Mouse (Mus musculus): Measurements from ENCODE around the gene Gm42372. TPM values are rescaled to one million over a fixed set of nuclear protein-coding genes. Genes with fewer than 3 reads are reported as not detected.
"Not testable (repeated sequence)": the region's sequence is repeated elsewhere in the genome, so short reads cannot be mapped to it uniquely, and the experiment has no call there.

The Gm42372 gene
- total and polyA plus RNA-seq, 3 experiments = 0.15 to 0.61 (median 0.47) TPM

- dilution Hi-C loops (cut with MboI; ENCODE audit: extremely low pct_ligation_motif_present, extremely low pct_unique_long_range_greater_than_20kb, low sequenced_read_pairs) = no loop called here
- Histone ChIP-seq H3K27ac (ENCODE audit: insufficient read depth, low read depth) (peak overlapping the region; percentile 43; the same call in 1 of the 2 replicates), H3K4me3 (replicated peaks in 1 of 3; ENCODE audit: low read depth in 2 of 3, low read length in 2 of 3, poor library complexity in 1 of 3) (peak overlapping the region; percentile 49 to 53 (median 50)), H3K9ac (ENCODE audit: insufficient read depth, low read depth) (peak overlapping the region; percentile 54; the same call in 1 of the 2 replicates), H3K27me3 (replicated peaks) (peaks cover 18% of the 10 kb centered on the region), H3K4me1 (ENCODE audit: control insufficient read depth in 1 of 2, insufficient read depth in 2 of 2) (peaks cover 0 to 12% of the 10 kb centered on the region in 2 experiments; a peak in 2 of 4 replicates), H3K79me2 (replicated peaks; ENCODE audit: control insufficient read depth, extremely low read depth, insufficient read depth, poor library complexity, severe bottlenecking) (no peaks in the 10 kb centered on the region), H3K9me3 (replicated peaks; ENCODE audit: low read length) (no peaks in the 10 kb centered on the region), H3K4me2 (ENCODE audit: insufficient read depth, low read depth, poor library complexity, severe bottlenecking) (peak overlapping the region; percentile 82), H3K36me3 (replicated peaks in 1 of 2; ENCODE audit: control insufficient read depth in 1 of 2, insufficient read depth in 1 of 2, low read length in 1 of 2) (no peaks in the 10 kb centered on the region)
- no peak for TF ChIP-seq ETS1 (conservative IDR thresholded peaks at IDR 0.05; ENCODE audit: low read depth, low read length)
- no peak for TF ChIP-seq CHD1 (IDR thresholded peaks at IDR 0.05; ENCODE audit: low read depth, low read length)
- TF ChIP-seq RAD21 (IDR thresholded peaks at IDR 0.05; ENCODE audit: low read depth, low read length) = peak; percentile 81
- TF ChIP-seq SIN3A (IDR thresholded peaks at IDR 0.05; ENCODE audit: low read length) = 0 out of 2 replicates have a peak, but pooled peaks have one; percentile 6
- no peak for TF ChIP-seq MAZ (IDR thresholded peaks at IDR 0.05; ENCODE audit: low read depth, low read length)
- peak; percentile 54; the same call in 1 of the 2 replicates for TF ChIP-seq HCFC1 (IDR thresholded peaks at IDR 0.05; ENCODE audit: low read depth, low read length)
- no peak for TF ChIP-seq GABPA (IDR thresholded peaks at IDR 0.05; ENCODE audit: insufficient replicate concordance, low read depth, low read length)
- TF ChIP-seq MAX (IDR thresholded peaks at IDR 0.05; ENCODE audit: low read length) = peak; percentile 23; the same call in 1 of the 2 replicates
- TF ChIP-seq JUN (IDR thresholded peaks at IDR 0.05; ENCODE audit: insufficient read depth, low read depth, low read length) = peak; percentile 93
- no peak for TF ChIP-seq ZMIZ1 (IDR thresholded peaks at IDR 0.05; ENCODE audit: low read depth, low read length)
- TF ChIP-seq TCF12 (IDR thresholded peaks at IDR 0.05; ENCODE audit: low read depth, low read length) = no peak
- 0 out of 2 replicates have a peak, but pooled peaks have one; percentile 7 for TF ChIP-seq TBP (conservative IDR thresholded peaks at IDR 0.05; ENCODE audit: low read depth, low read length)
- peak; percentile 92 for TF ChIP-seq ELF1 (IDR thresholded peaks at IDR 0.05; ENCODE audit: low read depth, low read length)
- TF ChIP-seq SMC3 (IDR thresholded peaks at IDR 0.05; ENCODE audit: low read depth, low read length) = peak; percentile 92
- TF ChIP-seq EP300 (IDR thresholded peaks at IDR 0.05; ENCODE audit: low read length) = no peak
- TF ChIP-seq MAFK (IDR thresholded peaks at IDR 0.05; ENCODE audit: insufficient replicate concordance, low read length) = no peak
- peak; percentile 91 for TF ChIP-seq JUND (conservative IDR thresholded peaks at IDR 0.05; ENCODE audit: low read depth, low read length)
- TF ChIP-seq MYC (IDR thresholded peaks at IDR 0.05; ENCODE audit: low read depth, low read length) = peak; percentile 63; the same call in 1 of the 2 replicates
- TF ChIP-seq CTCF (conservative IDR thresholded peaks at IDR 0.05 in 1 of 2, IDR thresholded peaks at IDR 0.05 in 1 of 2; ENCODE audit: low read depth in 2 of 2, low read length in 2 of 2) = peak; percentile 50 to 94
- TF ChIP-seq USF1 (IDR thresholded peaks at IDR 0.05; ENCODE audit: low read depth, low read length) = no peak
- peak; percentile 58 for TF ChIP-seq ZC3H11A (IDR thresholded peaks at IDR 0.05; ENCODE audit: low read depth, low read length)
- TF ChIP-seq MXI1 (IDR thresholded peaks at IDR 0.05; ENCODE audit: low read depth, low read length) = no peak
- no peak for TF ChIP-seq KAT2A (IDR thresholded peaks at IDR 0.05; ENCODE audit: insufficient replicate concordance, low read length)
- TF ChIP-seq NRF1 (IDR thresholded peaks at IDR 0.05; ENCODE audit: low read depth, low read length) = no peak
- TF ChIP-seq CHD2 (IDR thresholded peaks at IDR 0.05; ENCODE audit: low read length) = no peak
- TF ChIP-seq POLR2A (IDR thresholded peaks at IDR 0.05; ENCODE audit: low read depth, low read length) = peak; percentile 32; the same call in 1 of the 2 replicates
- no peak for TF ChIP-seq ZKSCAN1 (IDR thresholded peaks at IDR 0.05; ENCODE audit: borderline replicate concordance, low read depth, low read length)
- TF ChIP-seq BHLHE40 (IDR thresholded peaks at IDR 0.05; ENCODE audit: low read depth, low read length) = peak; percentile 30; the same call in 1 of the 2 replicates
- peak; percentile 34; the same call in 1 of the 2 replicates for TF ChIP-seq MEF2A (IDR thresholded peaks at IDR 0.05; ENCODE audit: borderline replicate concordance, low read depth, low read length)
- TF ChIP-seq USF2 (conservative IDR thresholded peaks at IDR 0.05; ENCODE audit: low read depth, low read length) = no peak
- peak; percentile 22; the same call in 1 of the 2 replicates for TF ChIP-seq IRF4 (IDR thresholded peaks at IDR 0.05; ENCODE audit: low read depth, low read length)
- in situ Hi-C loops (cut with MboI; ENCODE audit: low pct_ligation_motif_present, low pct_unique_long_range_greater_than_20kb, low sequenced_read_pairs) = loop anchor here (5.0 kb wide), 2 partner anchors 46 to 116 kb away; no protein-coding TSS in a partner anchor
- peak; percentile 93 for DNase-seq (ENCODE audit: extremely low read depth)
Observed at GRCm38 (mm10) chr7:16950861-16951635, 31.8 kb upstream of the Gm42372 start.

GRCm38 (mm10) chr7:16953776-16954175, 29.1 kb upstream of the Gm42372 start:
- H3K36me3 ChIP-seq (replicated peaks in 1 of 2; ENCODE audit: control insufficient read depth in 1 of 2, insufficient read depth in 1 of 2, low read length in 1 of 2); H3K9me3 ChIP-seq (replicated peaks; ENCODE audit: low read length); H3K9ac ChIP-seq (ENCODE audit: insufficient read depth, low read depth); H3K27me3 ChIP-seq (replicated peaks); dilution Hi-C loops (cut with MboI; ENCODE audit: extremely low pct_ligation_motif_present, extremely low pct_unique_long_range_greater_than_20kb, low sequenced_read_pairs); H3K4me3 ChIP-seq (replicated peaks in 1 of 3; ENCODE audit: low read depth in 2 of 3, low read length in 2 of 3, poor library complexity in 1 of 3); H3K27ac ChIP-seq (ENCODE audit: insufficient read depth, low read depth); H3K79me2 ChIP-seq (replicated peaks; ENCODE audit: control insufficient read depth, extremely low read depth, insufficient read depth, poor library complexity, severe bottlenecking); DNase-seq (ENCODE audit: extremely low read depth); H3K4me2 ChIP-seq (ENCODE audit: insufficient read depth, low read depth, poor library complexity, severe bottlenecking): not testable (repeated sequence)
- peaks cover 0 to 12% of the 10 kb centered on the region in 2 experiments; a peak in 2 of 4 replicates for H3K4me1 ChIP-seq (ENCODE audit: control insufficient read depth in 1 of 2, insufficient read depth in 2 of 2)
- in situ Hi-C loops (cut with MboI; ENCODE audit: low pct_ligation_motif_present, low pct_unique_long_range_greater_than_20kb, low sequenced_read_pairs) = loop anchor here (5.0 kb wide), 2 partner anchors 44 to 114 kb away; no protein-coding TSS in a partner anchor
